Mouse (Mus musculus) thymus, postnatal 25 days (tissue): ENCODE measurements around the gene Glb1.
A peak's percentile ranks its signal among the peaks of the same experiment; 100 is the strongest.
"Not testable (repeated sequence)": the region's sequence is repeated elsewhere in the genome, so short reads cannot be mapped to it uniquely, and the experiment has no call there.

Experiments used
- DNase-seq: peaks from one replicate; pipeline ENCODE4 v3.0.0; 2022

Glb1 gene

DNA sequence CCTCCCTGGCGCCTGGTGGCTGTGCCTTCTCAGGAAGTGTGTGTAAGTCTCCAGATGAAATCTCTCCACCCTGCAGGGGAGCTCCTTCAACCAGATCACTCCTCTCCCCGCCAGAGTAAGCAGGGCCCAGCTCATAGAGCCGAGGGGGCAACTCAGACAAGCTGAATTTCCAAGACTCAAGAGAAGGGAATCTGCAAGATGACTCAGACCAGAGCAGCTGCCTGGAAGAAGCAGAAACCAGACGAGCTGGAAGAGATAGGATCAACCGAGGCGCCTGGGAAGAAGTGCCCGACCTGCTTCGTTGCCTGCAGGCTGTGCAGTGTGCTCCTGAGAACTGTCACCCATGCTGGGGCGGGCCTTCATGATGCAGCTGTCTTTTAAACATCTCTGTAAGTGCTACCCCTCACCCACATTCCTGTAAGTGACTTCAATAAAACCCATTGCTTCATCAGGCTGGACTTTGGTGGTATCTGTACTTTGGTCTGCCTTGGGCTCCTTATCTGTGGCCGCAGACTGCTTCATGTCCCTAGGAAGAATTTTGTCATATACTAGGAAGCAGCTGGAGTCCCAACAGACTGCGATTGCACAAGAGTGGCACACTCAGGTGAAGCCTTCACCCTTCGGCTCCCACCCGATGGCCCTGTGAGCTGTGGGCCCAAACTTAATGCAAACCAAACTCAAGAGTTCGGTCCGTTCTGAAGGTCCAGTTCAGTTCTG is 102.0 kb downstream of the Glb1 start:
- DNase-seq = no peak

DNA sequence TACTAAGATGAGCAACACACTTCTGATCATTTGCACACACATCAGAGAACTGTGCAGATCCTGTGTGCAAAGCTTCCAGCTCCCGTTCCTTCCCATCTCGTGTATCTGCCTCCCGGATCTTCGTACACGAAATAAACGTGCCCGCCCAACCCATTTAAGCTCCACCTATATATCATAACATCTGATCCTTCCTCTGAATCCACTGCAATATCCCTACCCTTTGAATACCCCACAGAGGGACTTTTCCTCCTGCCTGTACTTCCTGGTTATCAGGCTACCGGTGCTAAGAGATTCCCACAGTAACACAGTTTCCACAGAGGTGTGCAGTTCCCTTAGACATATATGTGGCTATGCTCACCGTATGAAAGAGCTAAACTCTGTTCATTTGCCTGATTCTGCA is 103.9 kb downstream of the Glb1 start, which contains the start of gene Ccr4:
Ccr4 (minus strand) TSS at position 101 of the 400 bp plus-strand sequence.
- no peak for DNase-seq

DNA sequence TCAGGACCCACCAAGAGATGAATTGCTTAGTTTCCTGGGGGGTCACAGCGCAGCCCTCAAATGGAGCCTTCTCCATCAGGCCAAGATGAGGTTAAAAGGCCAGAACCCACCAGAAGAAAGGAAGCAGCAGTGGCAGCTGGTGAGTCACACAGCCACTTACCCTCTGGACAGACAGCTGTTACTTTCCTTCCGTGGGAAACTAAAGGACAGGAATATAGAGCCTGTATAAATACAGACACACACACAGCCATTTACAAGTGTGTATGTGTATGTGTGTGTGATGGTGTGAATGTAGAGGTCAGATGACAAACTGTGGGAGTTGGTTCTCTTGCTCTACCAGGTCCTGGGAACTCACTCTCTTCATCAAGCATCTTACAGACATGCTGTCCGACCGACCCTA is 105.7 kb downstream of the Glb1 start:
- no peak for DNase-seq

DNA sequence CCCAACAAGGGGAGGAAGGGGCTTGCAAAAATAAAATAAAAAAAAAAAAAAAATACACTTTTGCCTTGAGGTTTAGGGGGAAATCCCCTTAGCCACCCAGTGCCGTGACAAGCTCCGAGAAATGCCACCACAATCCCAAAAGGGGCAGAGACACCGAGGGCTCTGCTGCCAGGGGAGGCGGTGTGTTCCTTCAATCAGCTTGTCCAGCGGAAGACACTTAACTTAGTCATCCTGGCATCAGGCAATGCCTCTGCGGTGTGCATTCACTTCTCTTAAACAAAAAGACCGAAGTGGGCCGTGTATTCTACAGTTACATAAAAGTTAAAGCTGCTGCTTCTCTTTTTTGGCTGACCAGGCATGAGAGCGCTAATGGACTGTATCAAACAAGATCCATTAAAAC is 106.5 kb downstream of the Glb1 start:
- DNase-seq = no peak

DNA sequence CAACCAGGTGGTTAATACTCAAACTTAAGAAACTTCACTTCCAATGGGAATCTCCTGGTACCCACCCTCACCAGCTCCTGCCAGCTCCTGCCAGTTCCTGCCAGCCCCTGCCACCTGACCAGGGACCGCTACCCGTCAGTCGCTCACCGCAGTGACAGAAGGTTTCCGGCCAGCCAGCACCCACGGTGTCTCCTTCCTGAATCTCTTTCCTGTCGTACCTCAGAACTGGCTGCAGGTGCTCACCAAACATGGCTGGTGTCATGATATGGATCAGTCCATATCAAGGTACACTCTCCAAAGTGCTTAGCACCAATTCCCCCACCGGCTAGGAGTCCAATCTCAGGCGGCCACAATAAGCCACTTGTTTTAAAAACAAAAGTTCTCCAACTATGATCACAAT is 108.9 kb downstream of the Glb1 start:
- DNase-seq = peak; percentile 69

DNA sequence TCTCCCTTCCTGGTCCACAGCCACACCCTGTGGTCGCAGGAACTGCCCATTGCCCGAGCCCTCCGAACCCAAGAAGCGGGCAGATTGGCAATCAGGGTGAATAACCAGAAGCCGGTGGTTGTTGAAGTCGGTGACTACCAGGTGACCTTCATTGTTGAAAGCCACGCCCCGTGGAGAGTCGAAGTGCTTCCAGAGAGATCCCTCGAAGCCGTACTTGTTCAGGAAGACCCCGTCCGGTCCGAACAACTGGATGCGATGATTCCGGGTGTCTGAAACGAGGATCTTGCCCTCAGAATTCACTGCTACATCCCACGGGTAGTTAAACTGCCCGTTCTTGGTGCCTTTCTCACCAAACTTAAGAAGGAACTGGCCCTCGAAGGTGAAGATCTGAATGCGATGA is 112.0 kb downstream of the Glb1 start:
- no peak for DNase-seq

DNA sequence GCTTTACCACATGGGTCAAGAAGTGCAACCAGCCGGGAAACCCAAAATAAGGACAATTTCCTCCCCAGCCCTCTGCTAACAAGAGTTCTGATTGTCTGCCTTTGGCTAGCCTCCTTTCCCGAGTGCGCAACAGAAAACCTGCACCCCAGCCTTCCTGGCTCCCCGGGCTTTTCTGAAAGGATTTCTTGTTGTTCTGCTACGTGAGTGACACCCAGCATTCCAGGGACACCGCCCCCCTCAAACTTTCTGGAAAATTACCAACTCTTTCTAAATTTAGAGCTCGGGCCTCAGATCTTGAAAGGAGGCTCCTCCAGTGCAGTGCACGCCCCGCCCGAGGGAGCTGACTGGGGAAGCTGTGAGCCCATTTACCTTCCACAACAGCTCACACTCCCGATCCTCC is 114.5 kb downstream of the Glb1 start, which contains the start of gene C130032M10Rik:
C130032M10Rik (plus strand) TSS at position 334 of the 400 bp plus-strand sequence.
- DNase-seq = no peak

DNA sequence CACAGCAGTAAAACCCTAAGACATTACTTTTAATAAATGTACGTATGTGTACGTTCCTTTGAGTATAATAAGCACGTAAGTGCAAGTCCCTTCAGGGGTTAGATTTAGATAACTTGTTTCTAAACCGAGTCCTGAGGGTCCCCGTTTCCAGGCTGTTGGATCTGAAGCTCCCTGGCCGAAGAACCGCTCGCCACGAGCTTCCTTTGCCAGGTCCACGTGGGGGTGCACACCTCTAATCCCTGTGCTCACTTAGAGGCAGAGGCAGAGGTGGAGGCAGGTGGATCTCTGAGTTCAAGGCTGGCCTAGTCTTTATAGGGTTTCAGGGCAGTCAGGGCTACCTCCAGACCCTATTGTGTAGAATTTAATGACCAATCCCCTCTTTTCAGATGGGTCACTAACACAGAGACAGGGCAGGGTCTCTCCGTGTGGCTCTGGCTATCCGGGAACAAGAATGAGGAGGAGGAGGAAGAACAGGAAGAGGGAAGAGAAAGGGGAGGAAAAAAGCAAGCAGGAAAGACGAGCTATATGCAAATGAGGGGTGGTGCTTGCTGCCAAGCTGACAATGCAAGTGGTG is 117.1 kb downstream of the Glb1 start:
- no peak for DNase-seq

DNA sequence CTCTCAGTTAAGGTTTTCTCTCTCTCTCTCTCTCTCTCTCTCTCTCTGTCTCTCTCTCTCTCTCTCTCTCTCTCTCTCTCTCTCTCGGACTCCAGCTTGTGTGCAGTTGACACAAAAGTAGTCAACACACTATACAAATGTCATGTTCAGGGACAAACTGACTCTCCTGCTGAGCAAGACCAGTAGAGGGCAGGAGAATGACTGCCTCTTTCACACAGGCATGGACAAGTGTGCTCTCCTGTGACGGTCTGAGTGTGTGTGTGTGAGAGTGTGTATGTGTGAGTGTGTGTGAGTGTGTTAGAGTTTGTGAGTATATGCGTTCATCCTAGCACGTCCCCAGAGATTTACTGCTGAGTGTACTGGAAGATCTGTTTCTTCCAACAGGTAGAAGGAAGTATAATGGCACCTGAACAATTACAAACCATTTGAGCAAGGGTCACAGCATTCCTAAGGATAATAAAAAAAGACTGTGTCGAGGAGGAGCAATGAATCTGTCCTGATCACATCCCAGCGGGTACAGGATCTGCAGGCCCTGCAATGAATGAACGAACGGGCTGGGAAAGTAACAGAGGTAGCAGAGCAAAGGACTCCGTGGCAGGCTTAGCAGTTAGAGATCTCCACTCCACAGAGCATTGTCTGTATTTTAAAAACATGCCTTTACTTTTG is 118.1 kb downstream of the Glb1 start:
- no peak for DNase-seq

DNA sequence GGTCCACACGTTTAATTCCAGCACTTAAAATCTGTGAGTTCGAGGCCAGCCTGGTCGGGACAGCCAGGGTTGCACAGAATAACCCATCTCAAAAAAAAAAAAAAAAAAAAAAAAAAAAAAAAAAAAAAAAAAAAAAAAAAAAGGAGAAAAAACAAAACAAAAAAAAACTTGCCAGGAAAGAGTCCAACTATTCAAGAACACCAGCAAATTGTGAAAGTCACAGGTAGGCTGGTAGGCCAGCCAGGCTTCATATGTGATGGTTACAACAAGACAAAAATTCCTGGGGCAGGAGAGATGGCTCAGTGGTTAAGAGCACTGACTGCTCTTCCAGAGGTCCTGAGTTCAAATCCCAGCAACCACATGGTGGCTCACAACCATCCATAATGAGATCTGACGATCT is 119.7 kb downstream of the Glb1 start:
- not testable (repeated sequence) for DNase-seq

DNA sequence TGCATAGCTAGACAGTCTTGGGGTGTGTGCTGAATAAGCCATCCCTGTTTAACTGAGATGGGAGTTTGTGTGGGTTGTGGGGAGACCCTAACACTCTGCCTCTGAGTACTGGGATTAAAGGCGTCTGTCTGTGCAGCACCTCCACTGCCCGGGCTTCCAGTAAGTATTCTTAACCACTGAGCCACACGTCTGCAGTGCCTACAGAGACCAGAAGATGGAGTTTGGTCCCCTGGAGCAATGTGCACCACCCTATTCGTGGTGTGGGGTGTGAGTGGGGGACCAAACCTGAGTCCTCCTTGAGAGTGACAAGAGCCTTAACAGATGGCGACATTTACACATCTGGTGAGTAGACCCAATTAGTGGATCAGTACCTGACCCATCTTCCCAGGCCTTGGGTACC is 121.2 kb downstream of the Glb1 start:
- peak; percentile 35 for DNase-seq

DNA sequence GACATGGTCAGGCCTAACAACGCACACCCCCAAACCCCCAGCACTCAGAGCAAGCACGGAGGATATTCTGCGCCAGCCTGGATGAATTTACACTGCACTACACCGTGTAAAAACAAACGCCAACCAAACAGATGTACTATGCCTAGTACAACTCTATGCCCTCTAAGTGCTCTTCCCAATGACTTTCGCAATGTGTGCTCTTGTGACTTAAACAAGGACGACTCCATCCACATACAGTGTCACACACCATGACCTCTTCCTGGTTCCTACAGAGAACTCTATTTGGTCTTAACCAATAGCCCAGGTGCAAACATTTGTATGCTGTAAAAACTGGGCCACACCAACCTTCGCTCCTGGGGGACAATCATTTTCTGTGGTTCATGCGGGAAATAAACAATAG is 121.6 kb downstream of the Glb1 start:
- no peak for DNase-seq
